Mouse (Mus musculus) olfactory bulb, adult 2 months (tissue): ENCODE data around the gene E330021D16Rik.

ENCODE experiments used
- CTCF ChIP-seq: fragments of 200-500 bp; IDR thresholded peaks from 2 replicates; pipeline ENCODE4 v1.5.1; 2012; ENCODE audit warnings: low read depth, mild to moderate bottlenecking, low read length, moderate library complexity; ENCODE audit not compliant: insufficient read depth
- POLR2A ChIP-seq: fragments of 200-500 bp; IDR thresholded peaks from 2 replicates; pipeline ENCODE4 v1.6.1; 2012; ENCODE audit warnings: mild to moderate bottlenecking, low read depth, low read length, moderate library complexity; ENCODE audit not compliant: insufficient read depth

GRCm38 (mm10) chr6:136424166-136424565, 8.8 kb upstream of the E330021D16Rik start:
- no peak for TF ChIP-seq POLR2A
- no peak for TF ChIP-seq CTCF
